Mouse (Mus musculus) cerebellum, adult 11-12 months (tissue): ENCODE measurements around the gene Zfpm1.
A peak's percentile ranks its signal among the peaks of the same experiment; 100 is the strongest.

Experiments used
- DNase-seq: peaks from one replicate; pipeline ENCODE4 v3.0.0; 2022

Zfpm1 gene

DNA sequence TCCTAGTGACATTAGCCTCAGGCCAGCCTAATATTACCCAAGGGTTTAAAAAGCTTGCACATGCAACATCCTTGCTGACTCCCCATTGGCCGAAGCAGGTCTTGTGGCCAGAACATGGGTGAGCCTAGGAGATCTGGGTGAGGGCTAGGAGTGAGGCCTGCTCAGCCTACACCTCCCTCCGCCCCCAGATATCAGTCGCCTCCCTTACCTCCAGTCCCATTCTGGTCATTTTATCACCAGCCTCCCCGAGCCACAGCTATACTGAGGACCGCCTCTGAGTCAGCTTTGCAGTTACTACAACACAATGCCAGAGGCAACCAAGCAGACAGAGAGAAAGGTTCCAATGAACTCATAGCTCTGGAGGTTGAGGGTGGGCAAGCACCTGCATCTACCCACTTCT lies 5.6 kb upstream of the Zfpm1 start:
- DNase-seq, result no peak

DNA sequence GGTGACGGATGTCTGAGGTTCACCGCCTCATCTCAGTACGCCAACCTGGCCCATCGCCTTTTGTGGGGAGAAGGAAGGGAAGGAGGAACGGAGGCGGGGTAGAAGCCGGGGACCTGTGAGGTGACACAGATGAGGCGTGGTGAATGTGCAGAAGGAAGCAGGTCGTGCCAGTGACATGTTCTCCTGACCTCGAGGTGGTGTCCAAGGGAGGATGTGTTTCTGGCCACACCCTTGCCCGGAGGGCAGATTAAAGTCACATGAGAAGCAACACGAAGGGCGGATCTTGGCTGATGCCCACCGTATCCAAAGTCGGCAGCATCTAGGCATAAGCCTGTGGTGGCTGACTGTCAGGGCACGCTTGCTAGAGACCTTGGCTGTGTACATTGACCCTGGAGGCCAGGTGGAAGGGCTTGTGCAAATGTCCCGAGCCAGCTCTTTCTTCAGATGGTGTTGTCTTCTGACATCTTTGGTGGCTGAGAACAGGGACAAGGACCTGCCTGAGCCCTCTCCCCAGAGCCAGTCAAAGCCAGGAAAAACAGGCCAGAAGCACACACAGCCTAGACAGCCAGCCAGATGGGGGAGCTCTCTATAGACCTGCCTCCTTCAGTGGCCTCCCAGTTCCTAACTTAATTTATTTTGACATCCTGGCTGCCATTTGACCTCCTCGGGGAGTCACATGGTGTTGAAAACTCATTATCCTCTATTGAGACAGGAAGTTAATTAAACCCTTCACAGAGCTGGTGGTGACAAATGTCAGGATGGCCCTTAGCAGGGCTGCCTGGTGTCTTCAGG lies 4.5 kb upstream of the Zfpm1 start:
- peak; percentile 30 for DNase-seq

DNA sequence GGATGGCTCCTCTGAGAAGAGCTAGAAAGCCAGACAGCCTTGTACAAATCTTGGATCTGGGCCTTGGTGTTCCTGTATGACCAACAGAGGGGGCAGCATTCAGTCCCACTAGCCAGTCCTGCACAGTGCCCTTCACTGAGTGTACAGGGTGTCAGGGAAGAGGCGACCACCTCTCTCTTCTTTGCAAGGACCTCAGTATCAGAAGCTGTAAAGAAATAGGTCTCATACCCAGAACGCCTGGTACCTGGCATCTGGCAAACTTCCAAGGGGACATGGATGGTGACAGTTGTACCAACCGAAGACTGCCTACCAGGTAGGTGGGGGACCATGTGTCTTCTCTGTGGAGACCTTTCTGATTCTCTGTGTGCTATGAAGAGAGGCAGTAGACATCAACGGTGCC lies 1.8 kb upstream of the Zfpm1 start:
- peak; percentile 66 for DNase-seq

DNA sequence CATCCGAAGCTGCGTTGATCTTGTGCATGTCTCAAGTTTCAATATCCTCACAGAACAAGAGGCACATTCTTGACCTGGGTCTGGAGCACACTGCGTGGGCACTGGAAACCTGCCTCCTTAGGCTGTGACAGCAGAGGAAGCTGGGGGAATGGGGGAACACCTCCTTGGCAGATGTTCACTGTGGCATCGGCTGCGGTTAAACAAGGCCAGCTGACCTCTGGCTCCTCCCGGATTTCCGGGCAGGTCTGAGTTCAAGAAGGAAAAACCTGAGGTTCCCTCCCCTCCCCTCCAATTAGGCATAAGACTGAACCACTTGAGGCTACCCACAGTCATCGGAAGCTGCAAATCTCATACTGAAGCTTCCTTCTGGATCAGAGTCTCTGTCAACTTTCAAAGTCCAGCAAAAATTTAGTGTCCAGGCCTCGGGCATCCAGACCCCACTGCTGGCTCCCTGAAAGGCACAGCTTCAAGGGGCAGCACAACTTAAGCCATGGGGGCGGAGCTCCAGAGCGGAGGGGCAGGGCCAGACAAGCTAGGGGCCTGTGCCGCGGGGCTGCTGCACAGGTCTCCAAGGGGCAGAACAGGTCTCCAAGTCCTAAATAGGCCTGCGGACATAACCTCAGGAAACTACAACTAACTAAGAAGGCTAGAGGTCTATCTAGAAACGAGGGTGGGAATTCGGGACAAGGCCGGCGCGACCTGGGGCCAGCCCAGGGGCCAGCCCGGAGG lies 1.2 kb upstream of the Zfpm1 start:
- DNase-seq, result peak; percentile 69

DNA sequence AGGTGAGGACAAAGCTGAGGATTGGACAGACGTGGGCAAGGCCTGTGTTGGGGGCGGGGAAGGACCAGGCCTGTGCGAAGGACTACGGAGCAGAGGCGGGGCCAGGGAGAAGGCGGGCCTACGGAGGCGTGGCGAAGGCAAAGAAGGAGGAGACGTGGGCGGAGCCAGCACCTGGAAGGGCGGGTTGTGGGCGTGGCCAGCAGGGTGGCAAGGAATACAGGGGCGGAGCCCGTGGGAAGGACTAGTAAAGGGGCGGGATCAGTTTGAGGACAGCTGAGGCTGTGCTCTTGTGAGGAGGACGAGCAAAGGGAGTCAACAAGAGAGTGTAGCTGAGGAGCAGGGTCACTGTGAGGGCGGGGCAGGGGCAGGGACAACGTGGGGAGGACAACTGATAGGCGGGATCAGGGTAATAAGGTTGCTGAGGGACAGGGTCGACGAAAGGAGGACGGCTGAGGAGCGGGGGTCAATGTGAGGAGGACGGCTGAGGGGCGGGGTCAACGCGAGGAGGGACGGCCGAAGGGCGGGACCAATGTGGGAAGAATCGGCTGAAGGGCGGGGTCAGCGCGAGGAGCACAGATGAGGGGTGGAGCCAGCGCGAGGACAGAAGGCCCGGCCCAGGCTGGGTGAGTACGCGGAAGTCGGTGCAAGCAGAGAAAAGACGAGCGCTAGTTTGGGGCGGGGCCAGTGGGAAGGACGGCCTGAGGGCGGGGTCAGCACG lies 465 bp upstream of the Zfpm1 start:
- peak; percentile 98 for DNase-seq

DNA sequence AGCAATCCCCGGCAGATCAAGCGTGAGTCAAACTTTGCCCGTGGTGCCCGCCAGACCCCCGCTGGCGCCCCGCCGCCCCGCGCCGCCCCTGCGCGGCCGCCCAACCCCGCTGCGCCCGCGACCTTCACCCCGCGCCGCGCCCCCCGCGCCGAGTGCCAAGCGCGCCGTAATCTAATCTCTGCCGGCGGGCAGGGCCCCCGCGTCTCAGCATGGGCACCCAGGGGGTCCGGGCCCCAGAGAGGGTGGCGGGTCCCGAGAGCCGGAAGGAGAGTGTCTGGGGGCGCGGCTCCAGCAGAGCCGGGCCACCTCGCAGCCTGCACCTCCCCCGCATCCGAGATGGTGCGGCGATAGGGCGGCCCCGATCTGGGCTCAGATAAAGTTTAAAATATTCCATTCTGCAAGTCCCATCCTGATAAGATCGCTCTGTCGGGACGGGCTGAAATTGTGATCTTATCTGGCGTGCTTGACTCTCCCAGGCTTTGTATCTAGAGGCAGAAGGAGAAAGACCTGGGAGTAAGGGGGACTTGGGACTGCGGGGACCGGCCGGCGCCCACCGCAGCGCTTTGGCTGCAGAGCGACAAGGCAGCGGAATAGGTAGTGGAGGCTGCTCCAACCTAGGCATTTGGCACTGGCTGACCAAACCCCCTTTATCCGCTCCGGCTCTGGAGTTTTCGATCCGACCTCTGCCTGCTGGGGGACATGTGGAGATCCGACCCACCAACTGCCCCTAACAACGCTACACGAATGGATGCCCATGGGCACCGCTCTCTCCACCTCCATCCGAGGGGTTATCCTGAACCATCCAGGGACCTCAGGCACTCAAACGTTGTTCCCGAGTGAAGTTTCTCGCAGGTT lies 787 bp downstream of the Zfpm1 start:
- DNase-seq, result peak; percentile 69

DNA sequence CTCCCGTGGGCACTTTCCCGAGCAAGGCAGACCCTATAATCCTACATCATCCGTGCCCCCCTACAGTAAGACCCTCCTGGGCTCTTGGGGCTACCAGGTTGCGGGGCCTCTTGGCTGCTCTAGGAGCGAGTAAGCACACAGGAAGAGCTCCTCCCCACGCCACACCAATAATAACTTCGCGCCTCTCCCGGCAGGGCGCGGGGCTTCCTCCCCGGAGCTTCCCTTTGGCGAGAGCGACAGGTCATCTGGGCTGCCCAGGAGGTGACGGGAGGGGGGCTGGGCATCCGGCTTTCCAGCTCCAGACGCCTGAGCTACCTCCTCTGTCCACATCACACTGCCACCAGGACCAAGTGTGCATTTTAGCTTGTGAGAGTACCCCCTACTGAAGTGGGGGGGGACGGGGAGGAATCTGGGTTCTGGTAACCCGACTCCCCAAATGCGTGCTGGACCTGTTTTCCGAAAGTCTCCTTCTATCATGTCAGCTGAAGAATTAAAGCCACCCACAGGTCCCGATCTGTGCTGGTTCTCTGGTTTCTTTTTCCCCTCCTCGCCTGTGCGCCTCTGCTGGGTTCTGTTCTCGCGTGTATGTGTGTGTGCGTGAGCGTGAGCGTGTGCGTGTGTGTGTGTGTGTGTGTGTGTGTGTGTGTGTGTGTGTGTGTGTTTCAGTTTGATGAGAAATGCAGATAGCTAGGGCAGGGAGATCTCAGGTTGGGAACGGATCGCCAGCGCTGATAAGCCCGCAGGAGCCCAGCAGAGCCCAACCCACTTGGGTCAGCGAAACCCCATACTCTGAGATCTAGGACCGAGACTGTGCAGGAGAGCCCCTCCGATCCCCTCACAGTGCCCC lies 1.6 kb downstream of the Zfpm1 start:
- DNase-seq, result peak; percentile 64

DNA sequence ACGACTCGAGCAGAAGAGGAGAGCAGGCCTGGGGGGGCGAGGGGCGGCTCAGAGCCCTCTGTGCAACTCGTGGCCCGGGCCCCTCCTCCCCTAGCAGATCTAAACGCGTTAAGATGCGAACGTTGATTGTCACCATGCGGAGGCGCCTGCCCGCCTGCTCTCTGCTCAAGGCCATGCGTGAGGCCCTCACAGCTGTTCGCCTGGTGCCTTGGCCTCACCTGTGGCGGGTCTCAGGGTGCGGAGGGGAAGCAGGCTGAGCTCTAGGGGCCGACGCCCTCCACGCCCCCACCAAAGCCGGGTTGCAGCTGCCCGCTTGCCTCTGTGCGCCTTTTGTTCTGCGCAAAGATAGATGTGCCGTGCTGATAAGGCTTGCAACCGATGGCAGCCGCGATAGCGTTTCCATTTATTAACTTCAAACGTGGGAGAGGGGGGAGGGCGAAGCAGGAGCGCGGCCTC lies 2.3 kb downstream of the Zfpm1 start:
- peak; percentile 61 for DNase-seq

DNA sequence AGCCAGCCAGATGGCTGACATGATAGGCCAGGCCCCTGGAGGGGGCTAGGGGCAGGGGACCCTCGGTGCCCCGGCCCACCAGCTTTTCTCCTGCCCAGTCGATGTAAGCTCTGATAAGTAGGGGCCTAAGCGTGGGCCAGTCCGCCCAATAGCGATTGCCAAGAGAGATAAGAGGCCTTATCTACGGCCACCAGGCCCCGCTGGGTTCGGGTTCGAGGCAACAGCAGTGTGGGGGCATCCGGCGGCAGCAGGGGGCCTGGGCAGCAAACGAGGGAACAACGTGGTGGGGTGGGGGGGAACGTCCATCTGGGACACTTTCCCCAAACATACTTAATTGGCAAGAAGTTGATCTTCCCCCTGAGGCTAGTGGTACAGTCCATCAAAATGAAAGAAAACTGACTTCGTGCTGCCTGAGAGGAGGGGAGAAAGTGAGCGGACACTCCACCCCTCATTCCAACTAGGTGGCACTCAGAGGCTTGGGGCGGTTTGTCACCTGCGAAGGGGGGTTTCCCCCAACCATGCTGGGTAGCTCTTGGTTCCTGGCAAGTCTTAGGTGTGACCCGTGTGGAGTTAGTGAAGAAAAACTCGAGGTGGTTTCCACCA lies 2.8 kb downstream of the Zfpm1 start:
- DNase-seq, result peak; percentile 60

DNA sequence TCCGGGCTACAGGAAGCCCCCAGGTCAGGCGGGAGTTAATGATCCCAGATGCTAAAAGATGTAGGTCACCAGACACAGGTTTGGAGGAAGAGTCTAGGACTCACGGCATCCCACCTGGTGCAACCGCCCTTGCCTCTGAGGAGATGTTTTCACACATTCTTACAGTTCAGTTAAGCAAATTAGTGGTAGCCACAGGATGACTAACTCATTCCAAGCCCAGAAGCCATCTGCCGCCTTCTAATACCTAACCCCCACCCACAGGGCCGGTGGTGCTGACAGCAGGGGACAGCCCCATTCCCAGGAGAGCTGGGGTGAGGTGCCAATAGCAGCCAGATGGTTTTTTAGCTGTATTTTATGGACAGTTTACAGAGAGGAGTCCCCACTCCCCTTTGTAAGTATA lies 3.8 kb downstream of the Zfpm1 start:
- DNase-seq, result peak; percentile 51

DNA sequence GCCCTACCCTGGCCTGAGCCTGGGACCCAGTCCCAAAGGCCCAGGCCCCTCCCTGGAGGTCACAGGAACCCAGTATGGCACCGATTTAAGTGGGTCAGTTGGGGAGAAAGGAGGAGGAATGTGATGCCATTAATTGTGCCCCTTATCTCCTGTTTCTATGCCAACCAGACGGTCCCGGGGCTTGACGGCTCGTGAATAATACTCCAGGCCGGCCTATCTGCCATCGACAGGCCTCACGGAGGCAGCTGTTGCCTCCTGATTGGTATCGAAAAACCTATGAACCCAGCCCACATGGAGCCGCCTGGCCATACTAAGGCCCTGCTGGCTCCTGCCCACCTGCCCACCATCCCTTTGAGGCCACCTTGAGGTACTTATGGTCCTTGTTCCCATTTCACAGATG lies 5.0 kb downstream of the Zfpm1 start:
- DNase-seq, result no peak

DNA sequence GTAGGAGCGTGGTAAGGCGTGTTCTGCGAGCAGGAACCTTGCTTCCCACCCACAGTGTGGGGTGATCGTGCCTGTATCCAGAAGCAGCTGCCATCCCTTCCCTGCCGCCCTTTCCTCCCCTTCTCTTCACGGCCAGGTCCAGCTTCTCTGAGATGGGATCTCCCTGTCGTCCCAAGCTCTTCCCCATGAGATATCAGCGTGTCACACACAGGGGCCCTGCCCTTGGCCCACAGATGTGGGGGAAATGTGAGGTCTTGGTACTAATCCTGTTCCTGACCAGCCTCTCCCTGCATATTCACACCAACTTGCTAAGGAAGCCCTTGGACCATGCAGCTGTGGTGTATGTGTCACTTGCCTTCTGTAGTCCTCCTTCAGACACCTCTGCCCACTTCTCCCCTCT lies 5.8 kb downstream of the Zfpm1 start:
- DNase-seq, result no peak

DNA sequence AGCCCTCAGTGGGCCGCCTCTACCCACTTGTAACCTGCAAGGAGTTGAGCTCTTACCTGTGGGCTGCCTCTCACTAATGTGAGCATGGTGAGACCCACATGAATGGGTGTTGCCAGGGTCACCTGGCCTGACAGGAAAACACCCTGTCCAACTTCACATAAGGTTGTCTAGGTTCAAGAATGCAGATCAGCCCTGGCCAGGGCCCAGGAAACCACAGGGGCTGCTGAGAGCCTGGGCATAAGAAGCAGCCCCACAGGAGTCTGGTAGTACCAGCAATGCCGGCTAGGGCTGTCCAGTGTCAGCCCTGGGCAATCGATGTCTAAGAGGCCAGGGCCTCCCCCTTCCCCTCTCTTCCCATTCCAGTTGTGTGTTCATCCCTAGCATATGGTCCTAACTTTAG lies 6.4 kb downstream of the Zfpm1 start:
- DNase-seq, result no peak

DNA sequence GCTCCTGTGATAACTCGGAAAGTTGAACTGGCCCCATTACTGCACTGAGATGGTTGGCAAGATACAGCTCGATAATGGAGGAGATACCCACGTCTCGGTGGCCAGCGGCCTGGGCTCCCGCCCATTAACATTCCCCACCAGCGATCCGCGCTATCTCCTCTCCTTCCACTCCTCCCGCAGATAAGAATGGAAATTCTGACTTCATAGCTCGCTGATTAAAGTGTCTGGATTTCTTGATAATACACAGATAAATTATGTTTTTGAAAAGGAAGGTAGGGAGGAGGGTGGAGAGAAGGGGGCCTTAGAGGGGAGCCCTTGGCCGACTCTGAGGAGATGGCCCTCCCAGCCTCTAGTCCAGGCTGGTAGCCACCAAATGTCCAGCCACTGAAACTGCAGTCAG lies 9.1 kb downstream of the Zfpm1 start:
- DNase-seq, result no peak

DNA sequence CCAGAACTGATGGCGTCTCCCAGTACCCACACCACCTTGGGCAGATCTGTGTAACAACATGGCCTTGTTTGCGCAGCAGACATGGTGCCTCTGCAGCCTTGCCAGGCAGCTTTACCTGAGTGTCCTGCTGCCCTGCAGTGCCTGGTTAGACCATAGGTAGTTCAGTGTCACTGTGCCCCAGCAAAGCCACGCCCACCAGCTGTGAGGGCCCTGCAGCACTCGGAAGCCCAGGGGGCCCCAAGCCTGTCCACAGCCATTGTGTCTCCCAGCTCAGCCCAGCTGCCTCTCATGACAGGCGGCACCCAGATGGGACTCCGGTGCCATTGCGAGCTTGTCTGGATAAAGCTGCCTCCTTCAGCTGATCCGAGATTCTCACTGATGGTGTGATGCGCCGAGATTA lies 9.6 kb downstream of the Zfpm1 start:
- DNase-seq, result no peak

DNA sequence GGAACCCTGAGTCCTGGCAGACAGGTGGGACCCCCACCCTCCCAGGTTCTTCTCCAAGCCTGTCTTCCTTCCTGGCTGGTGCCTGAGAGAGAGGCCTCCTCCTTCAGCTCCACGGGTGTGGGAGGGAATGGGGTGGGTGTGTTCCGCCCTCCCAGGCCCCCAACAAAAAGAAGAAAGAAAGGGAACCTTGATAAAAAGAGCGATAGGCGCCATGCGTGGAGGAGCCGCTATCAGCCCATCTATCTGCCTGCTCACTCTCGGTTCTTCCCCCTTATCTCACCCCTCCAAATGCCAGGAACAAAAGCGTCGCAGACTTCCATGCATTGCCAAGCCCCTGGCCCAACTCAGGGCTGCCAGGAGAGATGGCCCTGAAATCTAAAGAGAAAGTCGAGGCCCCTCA lies 11.5 kb downstream of the Zfpm1 start:
- no peak for DNase-seq

DNA sequence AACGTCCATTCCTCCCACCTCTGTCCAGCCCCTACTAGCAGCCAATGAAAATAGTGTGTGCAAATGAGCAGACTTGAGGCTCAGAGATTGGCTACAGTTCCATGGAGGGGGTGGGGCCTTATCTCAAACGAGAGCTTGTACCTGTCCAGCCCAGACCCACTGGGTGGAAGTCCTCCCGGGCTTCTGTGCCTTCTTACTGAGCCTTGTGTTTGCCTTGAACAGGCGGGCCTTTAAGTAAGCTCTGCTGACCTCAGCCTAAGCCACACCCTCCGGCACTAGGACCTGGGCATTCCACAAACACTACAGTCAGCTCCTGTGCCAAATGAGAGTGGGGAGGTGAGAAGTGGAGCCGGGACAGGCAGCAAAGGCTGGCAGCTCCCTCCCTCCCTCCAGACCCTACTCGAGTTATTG lies 12.3 kb downstream of the Zfpm1 start:
- DNase-seq, result no peak

DNA sequence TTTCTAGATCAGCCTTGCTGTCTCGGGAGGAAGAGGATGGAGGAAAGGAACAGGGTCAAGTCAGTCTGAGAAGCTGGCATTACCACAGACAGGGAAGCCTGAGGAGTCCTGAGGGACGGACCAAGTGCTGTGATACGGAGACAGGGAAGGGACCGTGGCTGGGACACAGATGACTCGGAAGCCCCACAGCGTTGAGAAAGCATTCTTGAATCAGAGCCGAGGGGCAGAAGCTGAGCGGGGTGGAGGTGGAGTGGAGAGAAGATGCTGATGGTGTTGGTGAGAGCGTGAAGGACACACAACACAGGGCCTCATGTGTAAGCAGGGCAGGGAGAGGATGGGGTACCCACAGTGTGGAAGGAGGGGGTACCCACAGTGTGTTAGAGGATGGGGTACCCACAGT lies 13.4 kb downstream of the Zfpm1 start:
- DNase-seq, result no peak

DNA sequence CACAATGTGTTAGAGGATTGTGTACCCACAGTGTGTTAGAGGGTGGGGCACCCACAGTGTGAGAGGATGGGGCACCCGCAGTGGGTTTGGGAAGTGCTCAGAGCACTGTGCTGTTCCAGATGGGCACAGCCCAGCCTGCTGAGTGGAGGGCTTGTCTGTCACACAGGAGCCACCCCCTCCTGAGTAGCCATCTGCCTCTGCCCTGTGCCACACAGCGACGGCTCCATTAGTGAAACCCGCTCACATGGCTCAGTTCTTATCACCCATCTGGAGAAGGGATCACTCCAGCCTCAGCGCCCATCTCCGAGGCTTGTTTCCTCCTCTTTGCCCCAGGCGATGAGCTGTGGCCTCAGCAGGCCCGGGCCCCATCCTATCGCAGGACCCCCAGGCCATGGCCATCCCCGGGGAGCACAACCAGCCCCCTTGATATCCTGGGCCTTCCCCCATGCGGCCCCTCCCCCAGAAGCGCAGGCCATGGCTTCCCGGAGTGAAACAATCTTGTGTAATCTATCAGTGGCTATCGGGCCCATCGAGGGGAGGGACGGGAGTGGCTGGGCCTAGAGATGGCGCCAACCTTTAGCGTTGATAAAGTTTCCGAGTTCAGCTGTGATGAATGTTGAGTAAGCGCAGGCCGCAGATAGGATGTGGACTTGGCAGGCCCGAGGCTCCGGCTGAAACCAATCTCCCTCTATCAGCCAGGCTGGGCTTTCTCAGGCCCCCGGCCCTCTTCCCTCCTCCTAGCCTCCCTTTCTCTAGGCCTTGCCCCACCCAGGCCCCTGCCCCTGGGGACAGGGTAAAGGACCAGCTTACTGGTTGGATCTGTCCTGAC lies 14.4 kb downstream of the Zfpm1 start:
- peak; percentile 79 for DNase-seq

DNA sequence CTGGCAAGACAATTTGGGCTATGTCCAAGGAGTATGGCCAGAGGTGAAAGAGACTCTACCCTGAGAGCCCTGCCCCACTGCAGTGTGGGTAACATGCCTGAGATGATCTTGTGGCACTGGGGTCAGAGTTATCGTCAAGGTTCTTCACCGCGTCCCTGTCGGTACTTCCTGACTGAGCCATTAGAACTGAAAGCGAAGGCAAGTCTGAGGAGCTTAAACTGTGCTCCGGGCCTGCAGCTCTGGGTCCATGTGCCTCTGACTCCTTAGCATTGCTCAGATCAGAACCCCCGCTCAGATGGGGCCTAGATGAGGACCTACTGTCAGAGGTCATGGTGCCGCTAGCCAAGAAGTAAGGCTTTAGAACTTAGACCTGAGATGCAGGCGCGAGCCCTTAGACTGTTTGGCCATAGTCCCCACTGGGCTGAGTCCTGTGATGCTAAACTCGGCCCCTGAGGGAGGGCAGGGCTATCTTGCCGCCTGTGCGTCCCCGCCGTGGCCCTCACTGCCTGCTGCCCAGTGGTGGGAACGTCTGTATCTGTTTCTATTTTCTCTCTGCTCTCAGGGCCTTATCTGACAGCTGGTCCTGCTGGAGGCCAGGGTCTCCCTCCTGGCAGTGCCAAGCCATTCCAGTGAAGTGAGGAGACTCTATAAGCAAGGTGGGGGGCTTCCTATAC lies 17.8 kb downstream of the Zfpm1 start:
- DNase-seq, result no peak
